Mouse (Mus musculus): ENCODE measurements at regions not wholly inside any gene's neighbourhood (a gene's known extent, or its start where the extent isn't known, plus 50 kb on each side); places are given as distances from the start of the nearest gene placed in this dataset.

- TF ChIP-seq CTCF (IDR thresholded peaks at IDR 0.05; ENCODE audit: extremely low read depth, insufficient read length, insufficient replicate concordance, low read depth, low read length) (no peak), POLR2A (IDR thresholded peaks at IDR 0.05; ENCODE audit: low read depth, low read length) (no peak)
Observed at GRCm38 (mm10) chr10:60995908-60996640, 93.1 kb upstream of the Pcbd1 start.

All from small intestine, adult 2 months (tissue).